Mouse (Mus musculus): ENCODE results near the gene Cfap299. TPM values are rescaled to one million over a fixed set of nuclear protein-coding genes. Genes with fewer than 3 reads are reported as not detected.

Gene Cfap299
- polyA plus RNA-seq, 1 experiment from 2014 or later = not detected

- DNase-seq (ENCODE audit: low spot score) (no peak), ATAC-seq (replicated peaks; ENCODE audit: low FRiP score, low TSS enrichment, low read depth) (no peak)
- H3K4me2 ChIP-seq (ENCODE audit: low read length) = no peak overlapping the region
- H3K27me3 ChIP-seq (replicated peaks; ENCODE audit: control insufficient read depth, insufficient read depth, low read length) = no peaks in the 10 kb centered on the region
- H3K27ac ChIP-seq (ENCODE audit: low read depth) = no peak overlapping the region
- no peaks in the 10 kb centered on the region for H3K9me3 ChIP-seq (ENCODE audit: control insufficient read depth, low read length)
- no peak overlapping the region for H3K4me3 ChIP-seq (ENCODE audit: low read depth, low read length)
- no peaks in the 10 kb centered on the region for H3K4me1 ChIP-seq (replicated peaks; ENCODE audit: control insufficient read depth, insufficient read depth, low read length)
- 68% methylated on average over 7 of the region's 7 CpGs for WGBS
- H3K36me3 ChIP-seq (ENCODE audit: control insufficient read depth, insufficient read depth, low read length) = no peaks in the 10 kb centered on the region
- H3K9ac ChIP-seq (ENCODE audit: low read length) = no peak overlapping the region
Measured at GRCm38 (mm10) chr5:98807022-98807421, 477.9 kb downstream of the Cfap299 start.

- peaks cover 2% of the 10 kb centered on the region; the same call in 1 of the 2 replicates for H3K9me3 ChIP-seq (ENCODE audit: control insufficient read depth, low read length)
- no peak overlapping the region for H3K4me2 ChIP-seq (ENCODE audit: low read length)
- H3K4me1 ChIP-seq (replicated peaks; ENCODE audit: control insufficient read depth, insufficient read depth, low read length) = no peaks in the 10 kb centered on the region
- no peaks in the 10 kb centered on the region for H3K36me3 ChIP-seq (ENCODE audit: control insufficient read depth, insufficient read depth, low read length)
- ATAC-seq (replicated peaks; ENCODE audit: low FRiP score, low TSS enrichment, low read depth) = no peak
- WGBS = 31% methylated on average over 9 of the region's 9 CpGs
- H3K27ac ChIP-seq (ENCODE audit: low read depth) = no peak overlapping the region
- H3K27me3 ChIP-seq (replicated peaks; ENCODE audit: control insufficient read depth, insufficient read depth, low read length) = no peaks in the 10 kb centered on the region
- H3K9ac ChIP-seq (ENCODE audit: low read length) = no peak overlapping the region
- no peak for DNase-seq (ENCODE audit: low spot score)
- H3K4me3 ChIP-seq (ENCODE audit: low read depth, low read length) = no peak overlapping the region
Measured at GRCm38 (mm10) chr5:98807953-98808352, 478.8 kb downstream of the Cfap299 start.

- no peak overlapping the region for H3K4me2 ChIP-seq (ENCODE audit: low read length)
- H3K27me3 ChIP-seq (replicated peaks; ENCODE audit: control insufficient read depth, insufficient read depth, low read length) = no peaks in the 10 kb centered on the region
- no peaks in the 10 kb centered on the region for H3K36me3 ChIP-seq (ENCODE audit: control insufficient read depth, insufficient read depth, low read length)
- no peak overlapping the region for H3K9ac ChIP-seq (ENCODE audit: low read length)
- no peak overlapping the region for H3K4me3 ChIP-seq (ENCODE audit: low read depth, low read length)
- no peak for ATAC-seq (replicated peaks; ENCODE audit: low FRiP score, low TSS enrichment, low read depth)
- no peaks in the 10 kb centered on the region for H3K4me1 ChIP-seq (replicated peaks; ENCODE audit: control insufficient read depth, insufficient read depth, low read length)
- DNase-seq (ENCODE audit: low spot score) = no peak
- peaks cover 2% of the 10 kb centered on the region; the same call in 1 of the 2 replicates for H3K9me3 ChIP-seq (ENCODE audit: control insufficient read depth, low read length)
- 92% methylated on average over 1 of the region's 1 CpGs for WGBS
- no peak overlapping the region for H3K27ac ChIP-seq (ENCODE audit: low read depth)
Measured at GRCm38 (mm10) chr5:98812380-98812779, 483.3 kb downstream of the Cfap299 start.

- Histone ChIP-seq H3K4me3 (ENCODE audit: low read depth, low read length) (no peak overlapping the region), H3K27ac (ENCODE audit: low read depth) (no peak overlapping the region), H3K4me1 (replicated peaks; ENCODE audit: control insufficient read depth, insufficient read depth, low read length) (no peaks in the 10 kb centered on the region), H3K4me2 (ENCODE audit: low read length) (no peak overlapping the region), H3K9me3 (ENCODE audit: control insufficient read depth, low read length) (peaks cover 2% of the 10 kb centered on the region; the same call in 1 of the 2 replicates), H3K9ac (ENCODE audit: low read length) (no peak overlapping the region), H3K27me3 (replicated peaks; ENCODE audit: control insufficient read depth, insufficient read depth, low read length) (no peaks in the 10 kb centered on the region), H3K36me3 (ENCODE audit: control insufficient read depth, insufficient read depth, low read length) (no peaks in the 10 kb centered on the region)
- no peak for ATAC-seq (replicated peaks; ENCODE audit: low FRiP score, low TSS enrichment, low read depth)
- DNase-seq (ENCODE audit: low spot score) = no peak
- 92% methylated on average over 1 of the region's 1 CpGs for WGBS
Measured at GRCm38 (mm10) chr5:98815269-98815668, 486.2 kb downstream of the Cfap299 start.

- 71% methylated on average over 9 of the region's 9 CpGs for WGBS
- H3K27ac ChIP-seq (ENCODE audit: low read depth) = no peak overlapping the region
- ATAC-seq (replicated peaks; ENCODE audit: low FRiP score, low TSS enrichment, low read depth) (no peak), DNase-seq (ENCODE audit: low spot score) (no peak)
- no peaks in the 10 kb centered on the region for H3K27me3 ChIP-seq (replicated peaks; ENCODE audit: control insufficient read depth, insufficient read depth, low read length)
- no peaks in the 10 kb centered on the region for H3K9me3 ChIP-seq (ENCODE audit: control insufficient read depth, low read length)
- H3K4me3 ChIP-seq (ENCODE audit: low read depth, low read length) = no peak overlapping the region
- H3K36me3 ChIP-seq (ENCODE audit: control insufficient read depth, insufficient read depth, low read length) = no peaks in the 10 kb centered on the region
- H3K9ac ChIP-seq (ENCODE audit: low read length) = no peak overlapping the region
- H3K4me1 ChIP-seq (replicated peaks; ENCODE audit: control insufficient read depth, insufficient read depth, low read length) = no peaks in the 10 kb centered on the region; the same call in 1 of the 2 replicates
- H3K4me2 ChIP-seq (ENCODE audit: low read length) = no peak overlapping the region
Measured at GRCm38 (mm10) chr5:98833760-98834159, 504.7 kb downstream of the Cfap299 start.

- ATAC-seq (replicated peaks; ENCODE audit: low FRiP score, low TSS enrichment, low read depth) = no peak
Measured at GRCm38 (mm10) chr5:98834300-98834699, 505.2 kb downstream of the Cfap299 start.

GRCm38 (mm10) chr5:98842600-98843310 lies 513.7 kb downstream of the Cfap299 start:
- peak; percentile 68; the same call in 1 of the 2 replicates for ATAC-seq (replicated peaks; ENCODE audit: low FRiP score, low TSS enrichment, low read depth)

More at GRCm38 (mm10) chr5:98834300-98834699, 505.2 kb downstream of the Cfap299 start:
- H3K36me3 ChIP-seq (ENCODE audit: control insufficient read depth, insufficient read depth, low read length) = no peaks in the 10 kb centered on the region
- no peak overlapping the region for H3K4me3 ChIP-seq (ENCODE audit: low read depth, low read length)
- H3K9ac ChIP-seq (ENCODE audit: low read length) = no peak overlapping the region
- no peak overlapping the region for H3K4me2 ChIP-seq (ENCODE audit: low read length)
- H3K27ac ChIP-seq (ENCODE audit: low read depth) = no peak overlapping the region
- no peaks in the 10 kb centered on the region for H3K27me3 ChIP-seq (replicated peaks; ENCODE audit: control insufficient read depth, insufficient read depth, low read length)
- no peak for DNase-seq (ENCODE audit: low spot score)
- H3K4me1 ChIP-seq (replicated peaks; ENCODE audit: control insufficient read depth, insufficient read depth, low read length) = no peaks in the 10 kb centered on the region; the same call in 1 of the 2 replicates
- WGBS = 90% methylated on average over 6 of the region's 6 CpGs
- no peaks in the 10 kb centered on the region for H3K9me3 ChIP-seq (ENCODE audit: control insufficient read depth, low read length)

GRCm38 (mm10) chr5:98844664-98845063 lies 515.6 kb downstream of the Cfap299 start:
- ATAC-seq (replicated peaks; ENCODE audit: low FRiP score, low TSS enrichment, low read depth) = no peak
- no peak overlapping the region for H3K4me3 ChIP-seq (ENCODE audit: low read depth, low read length)
- H3K4me1 ChIP-seq (replicated peaks; ENCODE audit: control insufficient read depth, insufficient read depth, low read length) = peaks cover 3% of the 10 kb centered on the region; the same call in 1 of the 2 replicates
- no peaks in the 10 kb centered on the region for H3K9me3 ChIP-seq (ENCODE audit: control insufficient read depth, low read length)
- H3K36me3 ChIP-seq (ENCODE audit: control insufficient read depth, insufficient read depth, low read length) = no peaks in the 10 kb centered on the region
- H3K9ac ChIP-seq (ENCODE audit: low read length) = no peak overlapping the region
- WGBS = 19% methylated on average over 1 of the region's 1 CpGs
- no peaks in the 10 kb centered on the region for H3K27me3 ChIP-seq (replicated peaks; ENCODE audit: control insufficient read depth, insufficient read depth, low read length)
- no peak overlapping the region for H3K4me2 ChIP-seq (ENCODE audit: low read length)
- no peak for DNase-seq (ENCODE audit: low spot score)
- H3K27ac ChIP-seq (ENCODE audit: low read depth) = no peak overlapping the region

More at GRCm38 (mm10) chr5:98842600-98843310, 513.7 kb downstream of the Cfap299 start:
- Histone ChIP-seq H3K4me3 (ENCODE audit: low read depth, low read length) (no peak overlapping the region), H3K27me3 (replicated peaks; ENCODE audit: control insufficient read depth, insufficient read depth, low read length) (no peaks in the 10 kb centered on the region), H3K27ac (ENCODE audit: low read depth) (no peak overlapping the region), H3K4me1 (replicated peaks; ENCODE audit: control insufficient read depth, insufficient read depth, low read length) (peaks cover 3% of the 10 kb centered on the region; the same call in 1 of the 2 replicates), H3K9ac (ENCODE audit: low read length) (no peak overlapping the region), H3K4me2 (ENCODE audit: low read length) (no peak overlapping the region), H3K9me3 (ENCODE audit: control insufficient read depth, low read length) (no peaks in the 10 kb centered on the region), H3K36me3 (ENCODE audit: control insufficient read depth, insufficient read depth, low read length) (no peaks in the 10 kb centered on the region)
- WGBS = 55% methylated on average over 7 of the region's 7 CpGs
- DNase-seq (ENCODE audit: low spot score) = no peak

Measured in intestine, embryonic 14.5 days (tissue).